Mouse (Mus musculus) adrenal gland, adult (tissue): ENCODE data around the gene Dnah17.
A peak's percentile ranks its signal among the peaks of the same experiment; 100 is the strongest.

ENCODE experiments used
- DNase-seq, 2 experiments: peaks; one replicate each; pipeline ENCODE4 v3.0.0; 2022 to 2023; ENCODE audit warnings: low spot score in 1 of 2; ENCODE audit not compliant: inconsistent age in 2 of 2

The Dnah17 gene

DNA sequence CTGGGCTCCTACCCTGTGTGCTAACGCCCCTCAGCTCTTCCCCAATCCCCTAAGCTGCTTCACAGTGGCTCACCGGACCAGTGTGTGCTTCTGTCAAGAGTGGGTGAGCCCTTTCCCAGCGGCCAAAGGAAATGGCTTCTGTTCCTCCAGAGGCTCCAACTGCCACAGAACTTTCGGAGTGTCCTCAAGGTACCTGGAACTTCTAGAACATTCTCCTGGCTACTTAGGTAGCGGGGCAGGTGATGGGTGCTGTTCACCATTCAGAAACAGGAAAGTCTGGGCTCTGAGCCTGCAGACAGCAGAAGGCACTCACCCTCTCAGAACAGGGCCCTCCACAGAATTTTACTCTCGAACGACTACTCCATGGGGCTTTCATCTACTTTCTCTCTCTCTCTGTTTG, at the start of gene Dnah17:
Dnah17 (minus strand) TSS at position 101 of the 400 bp plus-strand sequence.
- no peak for DNase-seq

DNA sequence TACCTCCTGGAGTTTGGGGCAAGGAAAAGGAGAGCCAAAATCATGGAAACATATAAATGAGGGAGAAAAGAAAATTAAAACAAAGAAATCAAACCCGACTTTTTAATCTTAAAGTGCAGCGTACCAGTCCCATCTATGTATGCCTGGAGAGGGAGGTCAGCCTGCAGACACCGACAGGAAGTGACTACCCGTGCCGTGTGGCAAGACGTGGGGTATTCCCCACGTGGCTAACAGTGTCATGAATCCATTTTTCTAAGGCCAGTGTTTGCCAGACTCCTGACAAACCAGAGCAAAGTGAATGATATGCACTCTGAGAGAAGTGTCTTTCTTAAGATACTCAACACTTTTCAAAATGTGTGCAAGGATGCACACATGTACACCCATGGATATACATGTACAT, 49.8 kb upstream of the Dnah17 start:
- DNase-seq = no peak

DNA sequence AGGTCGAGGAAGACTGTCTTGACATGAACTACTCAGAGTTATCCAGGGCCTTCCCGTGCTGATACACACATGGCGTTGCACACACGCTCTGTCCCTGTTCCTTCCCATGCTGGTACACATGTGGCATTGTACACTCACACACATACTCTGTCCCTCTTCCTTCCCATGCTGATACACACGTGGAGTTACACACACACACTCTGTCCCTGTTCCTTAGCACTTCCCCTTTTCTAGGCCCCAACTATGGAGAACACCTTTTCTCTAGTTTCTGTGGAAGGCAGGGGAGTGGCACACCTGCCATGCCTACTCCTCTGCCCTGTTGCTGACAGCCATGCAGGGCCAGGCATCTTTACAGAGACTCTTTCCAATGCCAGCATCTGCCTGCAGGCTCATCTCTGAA, 47.8 kb upstream of the Dnah17 start:
- DNase-seq = no peak

DNA sequence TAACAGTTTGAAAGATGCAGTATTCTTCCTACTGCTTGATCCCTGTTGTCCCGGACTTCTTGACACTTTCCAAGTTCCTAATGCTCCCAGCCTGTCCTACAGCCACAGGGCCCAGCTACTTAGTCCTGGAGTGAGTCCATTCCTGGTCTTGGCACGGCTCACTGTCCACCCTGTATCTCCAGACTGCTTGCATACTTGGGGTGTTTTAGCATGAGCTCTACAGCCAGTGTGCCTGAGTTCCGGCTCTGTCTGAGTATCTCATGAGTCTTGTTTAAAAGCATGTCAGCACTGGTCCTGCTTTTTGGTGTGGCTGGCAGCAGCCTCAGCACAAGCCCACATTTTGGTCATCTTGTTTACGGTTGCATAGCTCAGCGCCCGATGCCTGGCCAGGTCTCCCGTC, 44.3 kb upstream of the Dnah17 start:
- no peak for DNase-seq

DNA sequence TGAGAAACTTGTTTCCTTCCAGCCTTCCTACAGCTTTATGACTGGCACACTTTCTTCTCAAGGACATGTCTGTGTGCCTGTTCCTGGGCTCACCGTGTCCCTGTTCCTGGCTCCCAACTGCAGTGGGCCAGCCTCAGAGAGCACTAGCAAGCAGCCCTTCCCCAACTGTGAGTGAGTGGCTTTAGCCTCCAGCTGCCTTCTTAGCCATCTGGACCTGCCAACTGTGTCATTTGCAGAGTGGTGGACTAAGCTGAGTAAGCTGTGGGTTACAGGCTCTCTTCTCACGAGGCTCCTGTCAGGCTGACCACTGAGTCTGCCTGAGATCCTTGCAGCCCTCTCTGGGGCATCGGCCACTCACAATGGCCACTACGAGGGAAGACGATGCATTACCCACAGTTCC, 42.3 kb upstream of the Dnah17 start:
- peak in 1 of 2 experiments; percentile 47 for DNase-seq

DNA sequence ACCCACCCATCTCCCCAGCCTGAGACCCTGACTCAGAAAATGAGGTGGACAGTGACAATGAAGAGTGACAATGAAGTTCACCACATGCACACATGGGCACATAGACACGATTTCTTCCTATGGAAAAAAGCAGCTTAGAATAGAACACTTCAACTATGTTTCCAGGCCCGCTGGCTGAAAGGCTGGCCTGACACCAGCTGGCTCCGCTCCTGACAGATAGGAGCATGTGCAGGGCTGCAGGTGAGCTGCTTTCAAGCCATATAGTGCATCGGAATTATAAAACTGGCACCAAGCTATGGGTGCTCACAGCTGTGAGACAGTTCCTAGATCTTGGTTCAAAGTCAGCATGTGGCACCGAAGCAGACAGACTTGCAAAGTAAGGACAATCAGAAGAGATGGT, 39.9 kb upstream of the Dnah17 start:
- DNase-seq = no peak

DNA sequence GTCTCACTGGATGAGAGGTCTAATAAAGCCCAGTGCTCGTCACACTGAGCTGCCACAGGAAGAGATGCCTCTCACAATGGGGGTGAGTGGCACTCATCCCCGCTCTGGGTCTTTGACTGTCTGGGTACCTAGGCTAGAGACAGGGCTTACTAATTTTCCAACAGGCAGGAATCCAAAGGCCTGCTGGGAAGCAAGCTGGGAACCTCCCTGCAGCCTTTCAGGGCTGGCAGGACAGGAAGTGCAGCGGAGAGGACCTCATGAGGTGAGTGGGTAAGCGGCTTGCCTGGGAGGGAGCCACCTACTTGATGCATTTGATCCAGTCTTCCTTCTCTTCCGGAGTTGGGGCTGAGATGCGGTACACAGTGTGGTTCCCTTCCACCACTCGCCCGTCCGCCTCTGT, 38.3 kb upstream of the Dnah17 start:
- no peak for DNase-seq

DNA sequence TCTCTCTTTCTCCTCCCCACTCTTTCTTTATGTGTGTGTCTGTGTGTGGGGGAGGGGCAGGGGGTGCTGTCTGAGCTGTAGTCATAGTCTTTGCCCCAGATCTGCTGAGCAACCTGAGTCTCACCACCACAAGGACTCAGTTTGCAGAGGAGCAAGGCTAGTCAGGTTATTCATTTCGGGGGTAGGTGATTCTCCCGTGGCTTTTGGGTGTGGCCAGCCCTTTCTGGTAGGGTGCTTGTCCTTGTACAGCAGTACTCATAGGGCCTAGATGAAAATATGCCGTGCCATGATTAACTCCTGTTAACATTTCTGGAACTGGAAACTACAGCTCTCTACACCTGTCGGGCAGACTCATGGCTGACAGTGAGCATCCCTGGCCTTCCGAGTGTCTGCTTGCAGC, 36.2 kb upstream of the Dnah17 start:
- peak; percentile 27 to 61 for DNase-seq

DNA sequence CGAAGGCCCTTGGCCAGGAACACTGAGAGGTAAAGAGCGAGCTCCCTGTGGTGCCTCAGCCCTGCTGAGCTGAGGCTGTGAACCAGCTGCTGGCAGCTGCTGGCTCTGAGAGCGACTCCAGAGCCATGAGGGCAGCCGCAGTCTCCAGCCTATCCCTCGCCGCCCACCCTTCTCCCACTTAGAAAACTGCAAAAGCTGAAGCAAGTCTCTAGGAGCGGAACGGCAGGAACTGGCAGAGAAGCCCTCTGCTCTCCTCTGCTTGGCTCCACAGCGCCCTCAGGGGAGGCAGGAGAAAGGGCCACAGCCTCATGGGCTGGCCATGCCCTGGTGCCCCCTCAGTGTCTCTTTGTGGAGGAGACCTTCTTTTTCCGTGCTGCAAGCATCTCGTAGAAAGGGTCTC, 35.2 kb upstream of the Dnah17 start:
- DNase-seq = no peak

DNA sequence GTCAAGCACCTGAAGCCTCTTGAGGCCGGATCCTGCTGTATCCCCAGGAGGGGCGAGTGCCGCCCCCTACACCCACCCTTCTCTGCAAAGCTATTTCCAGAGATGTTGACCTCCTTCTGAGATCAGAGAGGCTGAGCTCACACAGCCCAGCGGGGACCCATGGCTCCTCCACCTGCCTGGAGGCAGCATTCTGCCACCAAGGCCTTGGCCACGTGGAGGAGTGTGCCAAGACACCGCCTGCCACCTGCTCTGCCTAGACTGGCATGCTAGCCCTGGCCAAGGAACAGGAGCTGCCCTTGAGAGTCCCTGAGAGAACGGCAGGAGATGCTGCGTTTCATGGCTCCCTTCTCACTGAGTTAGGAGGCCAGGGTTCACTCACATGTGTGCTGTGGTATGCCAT, 34.1 kb upstream of the Dnah17 start:
- no peak for DNase-seq

DNA sequence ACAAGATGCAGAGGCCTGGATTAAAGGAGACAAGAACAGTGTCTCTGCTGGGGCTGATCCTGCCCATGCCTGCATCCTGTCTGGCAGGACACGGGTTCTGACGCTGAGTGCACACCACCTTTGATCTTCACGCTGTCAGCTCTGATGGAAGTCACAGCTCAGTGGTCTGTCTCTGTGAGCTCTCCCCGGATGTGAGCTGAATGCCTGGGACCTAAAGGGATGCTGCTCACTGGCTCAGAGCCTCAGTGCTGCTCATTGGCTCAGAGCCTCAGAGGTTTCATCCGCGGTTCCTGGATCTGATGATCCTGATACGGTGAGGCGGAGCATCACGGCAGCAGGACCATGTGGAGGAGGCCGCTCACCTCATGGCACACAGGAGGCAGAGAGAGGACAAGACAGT, 31.8 kb upstream of the Dnah17 start:
- DNase-seq = no peak

DNA sequence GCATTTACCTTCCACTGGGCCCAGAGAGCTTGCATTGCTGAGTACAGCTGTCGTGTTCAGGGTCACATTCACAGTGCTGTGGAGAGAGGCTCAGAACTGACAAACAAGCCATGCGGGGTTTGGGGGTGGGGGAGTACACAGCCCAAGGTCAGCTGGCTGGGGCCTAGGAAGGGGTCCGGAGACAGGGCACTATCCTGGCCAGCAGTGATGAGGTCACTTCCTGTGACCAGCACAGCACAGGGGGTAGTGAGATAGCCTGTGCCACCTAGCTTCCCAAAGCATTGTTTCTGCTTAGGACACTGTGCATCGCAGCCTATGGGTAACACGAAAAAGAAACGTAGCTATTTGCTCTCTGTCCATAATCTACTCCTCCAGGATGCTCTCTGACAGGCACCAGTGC, 30.8 kb upstream of the Dnah17 start:
- peak in 1 of 2 experiments; percentile 18 for DNase-seq

DNA sequence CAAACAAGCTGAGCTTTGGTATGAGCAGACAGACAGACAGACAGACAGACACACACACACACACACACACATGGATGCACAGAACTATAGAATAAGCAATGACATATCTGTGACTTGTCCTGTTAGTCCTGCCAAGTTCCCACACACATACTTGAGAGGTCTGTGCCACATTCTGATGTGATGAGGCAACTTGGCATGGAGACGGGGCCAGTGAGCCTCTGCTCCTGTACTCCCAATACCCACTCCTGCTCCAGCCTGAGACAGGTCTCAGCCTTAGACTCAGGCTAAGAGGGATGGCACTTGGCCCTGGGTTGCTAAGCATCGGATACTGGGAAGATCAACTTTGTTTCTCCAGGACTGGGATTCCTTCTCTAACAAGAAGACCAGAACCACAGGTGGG, 30.3 kb upstream of the Dnah17 start:
- DNase-seq = peak; percentile 29 to 52

DNA sequence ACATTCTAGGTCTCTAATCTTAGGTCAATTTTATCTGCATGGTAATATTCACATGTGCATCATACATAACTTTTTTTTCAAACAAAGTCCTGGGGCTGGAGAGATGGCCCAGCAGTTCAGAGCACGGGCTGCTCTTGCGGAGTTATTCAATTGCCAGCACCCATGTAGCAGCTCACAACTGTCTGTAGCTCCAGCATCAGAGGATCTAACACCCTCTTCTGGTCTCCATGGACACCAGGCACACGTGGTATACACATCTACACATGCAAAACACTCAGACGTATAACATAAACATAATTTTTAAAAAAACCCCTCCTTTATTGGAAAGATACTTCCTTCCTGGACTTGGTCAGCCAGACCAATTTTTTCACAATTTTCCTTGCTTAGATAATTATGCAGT, 28.3 kb upstream of the Dnah17 start:
- DNase-seq = no peak

DNA sequence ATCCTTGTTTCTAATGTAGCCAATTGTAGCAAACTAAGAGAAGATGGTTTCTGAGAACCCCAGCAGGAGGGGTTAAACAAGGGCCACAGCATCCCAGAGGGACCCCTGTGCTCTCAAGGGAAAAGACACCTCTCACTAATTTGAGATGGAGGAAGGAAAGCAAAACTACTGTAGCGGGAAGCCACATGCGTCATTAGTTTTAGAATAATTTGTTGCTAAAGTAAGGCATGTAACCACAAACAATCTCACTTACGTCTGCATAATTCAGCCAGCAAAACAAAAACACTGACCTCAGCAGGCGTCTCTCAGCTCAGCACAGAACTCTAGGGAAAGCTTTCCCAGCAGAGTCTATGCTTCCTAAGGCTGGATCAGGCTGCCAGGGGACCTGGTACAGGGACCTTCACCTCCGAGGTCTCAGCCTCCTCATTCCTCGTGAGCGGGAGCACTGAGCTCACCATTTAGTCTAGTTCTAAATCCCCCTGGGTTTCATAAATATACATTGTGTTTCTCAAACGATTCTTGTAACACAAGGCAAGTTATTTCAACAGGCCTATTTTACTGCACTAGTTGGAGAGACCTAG, 26.1 kb upstream of the Dnah17 start:
- no peak for DNase-seq

DNA sequence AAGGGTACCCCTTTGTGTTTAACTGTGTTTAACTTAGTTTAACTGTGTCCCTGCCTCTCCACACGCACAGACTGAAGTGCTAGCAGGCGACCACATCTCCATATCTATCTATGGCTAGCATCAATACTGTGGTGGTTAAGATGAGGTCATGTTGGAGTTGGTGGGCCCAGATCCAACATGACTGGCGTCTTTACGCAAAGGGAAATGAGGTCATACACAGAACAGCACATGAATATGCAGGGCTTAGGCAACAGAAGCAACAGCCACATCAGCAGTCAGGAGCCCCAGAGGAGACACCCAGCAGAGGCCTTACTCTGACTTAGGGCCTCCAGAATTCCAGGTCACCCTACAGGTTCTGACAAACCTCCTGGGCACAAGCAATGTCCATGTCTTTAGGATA, 22.5 kb upstream of the Dnah17 start:
- no peak for DNase-seq

DNA sequence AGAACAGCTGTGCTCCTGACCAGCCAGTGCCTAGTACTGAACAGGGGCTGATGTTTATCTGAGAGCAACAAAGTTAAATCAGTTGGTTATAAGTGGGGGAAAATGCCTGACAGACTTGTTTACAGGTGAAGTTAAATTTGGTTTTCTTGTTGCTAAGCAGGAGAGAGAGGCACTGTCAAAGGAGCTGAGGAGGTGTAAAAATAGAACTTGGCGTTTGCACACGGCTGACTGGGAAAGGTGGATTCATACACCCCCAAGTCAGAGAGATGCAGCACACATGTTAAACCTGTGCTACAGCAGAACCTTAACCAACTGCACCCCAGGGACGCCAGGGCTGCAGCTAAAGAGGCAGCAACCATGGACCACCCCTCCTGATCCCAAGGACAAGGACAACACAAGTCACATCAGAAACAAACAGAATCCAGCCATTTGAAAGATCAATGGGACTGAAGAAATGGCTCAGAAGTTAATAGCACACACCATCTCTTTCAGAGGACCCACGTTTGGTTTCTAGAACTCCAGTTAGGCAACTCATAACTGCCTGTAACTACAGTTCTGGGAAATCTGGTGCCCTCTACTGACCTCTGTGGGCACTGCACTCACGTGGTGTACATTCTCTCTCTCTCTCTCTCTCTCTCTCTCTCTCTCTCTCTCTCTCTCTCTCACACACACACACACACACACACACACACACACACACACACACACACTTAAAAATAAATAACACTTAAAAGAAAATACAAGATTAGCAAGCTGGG, 21.2 kb upstream of the Dnah17 start:
- DNase-seq = no peak

DNA sequence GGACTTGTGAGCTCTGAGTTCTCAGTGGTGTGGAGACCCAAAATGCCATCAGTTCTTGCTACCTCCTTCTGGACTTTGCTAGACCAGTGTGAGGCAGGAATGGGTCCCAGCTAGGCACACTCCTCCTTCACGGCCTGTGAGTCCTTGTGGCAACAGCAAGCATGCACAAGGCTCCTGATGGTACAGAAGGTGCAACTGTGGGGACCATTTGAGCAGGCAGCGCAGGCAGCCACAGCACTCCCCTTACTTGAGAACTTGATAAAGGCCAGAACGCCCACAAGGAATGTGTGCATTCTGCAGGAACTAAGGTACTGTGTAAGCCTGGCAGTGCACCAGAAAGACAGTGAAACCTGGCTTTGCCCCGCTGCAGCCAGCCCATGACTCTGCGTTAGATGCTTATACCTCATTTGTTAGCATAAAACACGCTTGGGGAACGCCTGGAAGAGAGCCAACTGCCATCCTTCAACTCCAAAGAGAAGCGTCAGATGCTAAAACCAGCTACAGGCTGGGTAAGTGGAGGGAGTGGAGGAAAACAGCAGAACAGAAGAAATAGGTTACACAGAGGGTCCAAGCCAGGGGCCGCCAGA, 19.8 kb upstream of the Dnah17 start:
- DNase-seq = peak in 1 of 2 experiments; percentile 62

DNA sequence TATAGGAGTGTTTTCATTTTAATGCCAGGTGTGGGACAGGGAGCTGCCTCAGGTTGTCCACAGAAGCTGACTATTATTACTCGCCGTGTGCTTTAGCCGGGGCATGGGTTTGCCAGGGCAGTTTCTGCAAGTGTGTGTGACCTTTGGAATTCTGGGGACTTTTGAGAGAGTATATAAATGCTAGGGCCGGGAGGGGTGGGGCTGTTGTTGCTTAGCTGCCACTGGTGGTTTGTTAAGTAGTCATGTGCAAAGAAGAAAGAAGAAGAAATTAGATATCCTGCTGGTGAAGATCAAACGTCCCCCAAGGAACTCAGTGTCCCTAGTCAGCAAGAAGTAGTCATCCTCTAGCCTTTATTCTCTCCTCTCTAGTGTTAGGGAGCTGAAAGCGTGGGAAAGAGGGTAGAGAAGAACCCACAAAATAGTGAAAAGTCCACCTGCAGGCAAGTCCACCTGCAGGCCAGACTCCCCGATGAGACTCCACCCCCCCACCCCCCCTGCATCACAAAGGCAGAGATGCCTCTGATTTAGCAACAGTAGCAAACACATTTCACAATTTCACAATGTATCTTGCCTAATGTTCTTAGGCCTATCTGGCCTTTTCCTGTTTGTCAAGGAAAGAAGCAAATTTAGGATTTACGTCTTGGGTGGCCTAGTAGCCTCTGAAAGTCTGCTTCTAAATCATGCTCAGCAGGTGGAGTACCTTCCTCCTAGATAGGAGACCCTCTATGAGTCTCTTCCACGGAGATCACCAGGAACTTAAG, 17.6 kb upstream of the Dnah17 start:
- DNase-seq = no peak

DNA sequence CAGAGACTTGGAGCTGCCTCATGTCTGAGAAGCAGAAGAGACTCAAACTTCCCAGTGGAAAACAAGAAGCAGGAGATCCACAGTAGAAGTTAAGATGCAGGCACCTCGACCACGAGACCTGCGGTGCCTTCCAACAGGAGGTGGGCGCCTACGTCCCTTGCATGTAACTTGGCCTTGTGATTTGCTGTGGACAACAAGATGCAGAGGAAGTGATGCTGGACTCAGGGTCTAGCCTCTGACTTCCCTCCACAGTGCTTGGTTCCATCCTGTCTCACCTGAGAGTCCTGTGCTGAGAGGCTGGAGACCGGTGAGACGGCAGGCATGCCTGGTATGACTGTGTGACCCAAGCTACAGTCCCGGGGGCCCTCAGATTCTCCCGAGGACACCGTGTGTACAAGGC, 16.0 kb upstream of the Dnah17 start:
- DNase-seq = no peak

DNA sequence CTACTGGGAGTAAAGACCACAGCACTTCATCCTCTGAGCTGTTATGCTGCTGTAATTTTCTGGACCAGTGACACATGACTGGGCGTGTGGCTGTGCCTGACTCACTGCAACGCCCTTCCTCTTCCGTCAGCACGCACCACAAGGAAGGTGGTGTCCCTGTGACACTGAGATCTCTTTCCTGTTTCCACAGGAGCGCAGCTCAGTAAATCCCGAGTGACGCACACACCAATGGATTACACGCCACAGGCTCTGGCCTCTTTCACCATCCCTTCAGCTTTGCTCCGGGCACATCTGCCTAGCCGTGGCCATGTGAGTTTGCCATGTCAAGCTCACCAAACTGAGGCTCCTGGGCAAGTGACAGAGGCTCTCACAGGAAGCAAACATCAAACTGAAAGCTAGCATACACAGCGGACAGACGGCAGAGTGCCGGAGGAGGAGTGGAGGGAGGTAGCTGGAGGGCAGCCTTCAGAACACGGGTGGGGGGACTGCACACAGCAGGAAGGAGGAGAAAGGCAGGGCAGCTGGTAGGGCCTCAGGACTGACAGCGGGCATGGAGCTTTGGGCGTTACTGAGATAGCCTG, 15.4 kb upstream of the Dnah17 start:
- peak; percentile 55 to 76 for DNase-seq

DNA sequence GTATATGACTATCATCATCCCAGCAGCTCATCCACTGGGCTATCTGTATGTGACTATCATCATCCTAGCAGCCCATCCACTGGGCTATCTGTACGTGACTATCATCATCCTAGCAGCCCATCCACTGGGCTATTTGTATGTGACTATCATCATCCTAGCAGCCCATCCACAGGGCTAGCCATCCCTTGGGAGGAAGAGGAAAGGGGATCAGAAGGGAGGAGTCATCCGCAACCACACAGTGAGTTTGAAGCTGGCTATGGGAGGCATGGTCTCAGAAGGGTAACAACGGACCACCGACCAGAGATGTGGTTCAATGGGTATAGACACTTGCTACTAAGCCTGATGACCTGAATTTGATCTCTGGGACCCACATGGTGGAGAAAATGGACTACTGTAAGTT, 14.7 kb upstream of the Dnah17 start:
- DNase-seq = no peak
